Mouse (Mus musculus) embryonic facial prominence, embryonic 11.5 days (tissue): ENCODE measurements around the gene Slc1a5. TPM values are rescaled to one million over a fixed set of nuclear protein-coding genes. Genes with fewer than 3 reads are reported as not detected.

Experiments
- ATAC-seq: fragments of 200-750 bp; cut with Nextera tagmentation; replicated peaks from 2 replicates; pipeline ENCODE4 v1.8.0; 2017; ENCODE audit warnings: low read depth; ENCODE audit not compliant: insufficient number of reproducible peaks, low FRiP score, low TSS enrichment
- DNase-seq: peaks from one replicate; pipeline ENCODE4 v3.0.0-alpha.2; 2015; ENCODE audit warnings: low spot score
- H3K27ac ChIP-seq: fragments of 300-500 bp; sonication (generic); replicated peaks from 2 replicates; pipeline ENCODE4 v1.5.1; 2014; ENCODE audit warnings: mild to moderate bottlenecking, low read depth, low read length, control low read depth
- H3K27me3 ChIP-seq: fragments of 300-500 bp; sonication (generic); 2 replicates; pipeline ENCODE4 v1.6.1; 2014; ENCODE audit warnings: mild to moderate bottlenecking, low read length, moderate library complexity, mixed read lengths; ENCODE audit not compliant: control insufficient read depth, insufficient read depth
- H3K36me3 ChIP-seq: fragments of 300-500 bp; sonication (generic); replicated peaks from 2 replicates; pipeline ENCODE4 v1.6.1; 2014; ENCODE audit warnings: low read depth, mild to moderate bottlenecking, low read length, moderate library complexity, mixed read lengths; ENCODE audit not compliant: control insufficient read depth, insufficient read depth
- H3K4me1 ChIP-seq: fragments of 300-500 bp; sonication (generic); 2 replicates; pipeline ENCODE4 v1.6.1; 2014; ENCODE audit warnings: low read length, mixed read lengths; ENCODE audit not compliant: control insufficient read depth, insufficient read depth
- H3K4me2 ChIP-seq: fragments of 300-500 bp; sonication (generic); 2 replicates; pipeline ENCODE4 v1.6.1; 2014; ENCODE audit warnings: low read depth, mild to moderate bottlenecking, control low read depth, low read length, moderate library complexity
- H3K4me3 ChIP-seq: fragments of 300-500 bp; sonication (generic); 2 replicates; pipeline ENCODE4 v1.5.1; 2014; ENCODE audit warnings: low read depth, low read length, control low read depth
- H3K9ac ChIP-seq: fragments of 300-500 bp; sonication (generic); replicated peaks from 2 replicates; pipeline ENCODE4 v1.6.1; 2014; ENCODE audit warnings: mild to moderate bottlenecking, control low read depth, low read length
- H3K9me3 ChIP-seq: fragments of 300-500 bp; sonication (generic); replicated peaks from 2 replicates; pipeline ENCODE4 v1.6.1; 2016; ENCODE audit warnings: mild to moderate bottlenecking, low read length, inconsistent platforms, mixed read lengths; ENCODE audit not compliant: control insufficient read depth
- WGBS: fragments of 180-500 bp; shearing (Covaris S2); extraction: QIAGEN DNeasy Blood & Tissue Kit; methylation state at CpG from one replicate; pipeline ENCODE4 v1.1.7; 2014; 5-methylcytosine and 5-hydroxymethylcytosine counted together
- polyA plus RNA-seq: library from polyadenylated mRNA; unstranded; fragments of >200 nt; fragmentation: Nextera tagmentation; extraction: Ambion mirVana; gene quantifications from 2 replicates; pipeline ENCODE4 v1.2.1, GENCODE M21; 2014

Gene Slc1a5
- polyA plus RNA-seq, 1 experiment from 2014 or later: 19.6 TPM

GRCm38 (mm10) chr7:16815351-16815941 lies 34.3 kb downstream of the Slc1a5 start, which contains the start of gene Strn4:
Strn4 (plus strand) TSS chr7:16815889.
- Histone ChIP-seq H3K9me3 (no peaks in the 10 kb centered on the region), H3K9ac (peak within 1 kb of the TSS; percentile 99), H3K4me1 (peaks cover 11% of the 10 kb centered on the region), H3K27ac (peak within 1 kb of the TSS; percentile 99), H3K4me2 (peak within 1 kb of the TSS; percentile 92), H3K27me3 (peaks cover 15% of the 10 kb centered on the region; the same call in 1 of the 2 replicates), H3K4me3 (peak within 1 kb of the TSS; percentile 97), H3K36me3 (no peaks in the 10 kb centered on the region)
- ATAC-seq (peak; percentile 43), DNase-seq (peak; percentile 91)
- WGBS: 0% methylated on average over 1 of the region's 1 CpGs

GRCm38 (mm10) chr7:16816078-16816474 lies 34.9 kb downstream of the Slc1a5 start:
- no peaks in the 10 kb centered on the region for H3K9me3 ChIP-seq
- H3K27ac ChIP-seq: peak overlapping the region; percentile 99
- no peaks in the 10 kb centered on the region for H3K36me3 ChIP-seq
- DNase-seq: peak; percentile 94
- H3K4me1 ChIP-seq: peaks cover 14% of the 10 kb centered on the region
- peak overlapping the region; percentile 99 for H3K9ac ChIP-seq
- H3K4me3 ChIP-seq: peak overlapping the region; percentile 97
- peaks cover 9% of the 10 kb centered on the region; the same call in 1 of the 2 replicates for H3K27me3 ChIP-seq
- ATAC-seq: peak; percentile 30
- H3K4me2 ChIP-seq: peak overlapping the region; percentile 92
- under 1% methylated on average over 51 of the region's 55 CpGs for WGBS

- Histone ChIP-seq H3K9me3 (no peaks in the 10 kb centered on the region), H3K4me3 (peak within 1 kb of the TSS; percentile 97), H3K4me2 (peak within 1 kb of the TSS; percentile 92), H3K36me3 (no peaks in the 10 kb centered on the region), H3K4me1 (peaks cover 14% of the 10 kb centered on the region), H3K27ac (peak within 1 kb of the TSS; percentile 99), H3K27me3 (peaks cover 7% of the 10 kb centered on the region; the same call in 1 of the 2 replicates), H3K9ac (peak within 1 kb of the TSS; percentile 99)
- ATAC-seq (peak; percentile 36), DNase-seq (peak; percentile 64)
- WGBS: under 1% methylated on average over 46 of the region's 64 CpGs
Observed at GRCm38 (mm10) chr7:16816475-16817122, 35.5 kb downstream of the Slc1a5 start, which contains the start of gene Fkrp. Fkrp (minus strand) TSS chr7:16816732.

- no peak overlapping the region for H3K27ac ChIP-seq
- ATAC-seq (no peak), DNase-seq (no peak)
- H3K4me2 ChIP-seq: peak overlapping the region; percentile 92
- peak overlapping the region; percentile 97 for H3K4me3 ChIP-seq
- H3K4me1 ChIP-seq: peaks cover 12% of the 10 kb centered on the region
- H3K36me3 ChIP-seq: no peaks in the 10 kb centered on the region
- H3K27me3 ChIP-seq: no peaks in the 10 kb centered on the region
- H3K9me3 ChIP-seq: no peaks in the 10 kb centered on the region
- H3K9ac ChIP-seq: peak overlapping the region; percentile 99
- WGBS: 40% methylated on average over 3 of the region's 3 CpGs
Observed at GRCm38 (mm10) chr7:16817693-16818092, 36.6 kb downstream of the Slc1a5 start.

- Histone ChIP-seq H3K4me3 (no peak overlapping the region), H3K27me3 (no peaks in the 10 kb centered on the region), H3K9me3 (no peaks in the 10 kb centered on the region), H3K36me3 (0 out of 2 replicates have a peak, but pooled peaks cover 2% of the 10 kb centered on the region), H3K9ac (no peak overlapping the region), H3K4me2 (no peak overlapping the region), H3K27ac (no peak overlapping the region), H3K4me1 (peaks cover 12% of the 10 kb centered on the region)
- ATAC-seq: no peak
- DNase-seq: no peak
- WGBS: 81% methylated on average over 5 of the region's 5 CpGs
Observed at GRCm38 (mm10) chr7:16819794-16820193, 38.7 kb downstream of the Slc1a5 start.

- H3K4me3 ChIP-seq: no peak overlapping the region
- no peaks in the 10 kb centered on the region for H3K9me3 ChIP-seq
- DNase-seq: no peak
- WGBS: 71% methylated on average over 5 of the region's 5 CpGs
- no peak overlapping the region for H3K27ac ChIP-seq
- H3K4me1 ChIP-seq: peaks cover 12% of the 10 kb centered on the region
- no peaks in the 10 kb centered on the region for H3K27me3 ChIP-seq
- ATAC-seq: no peak
- H3K36me3 ChIP-seq: 0 out of 2 replicates have a peak, but pooled peaks cover 2% of the 10 kb centered on the region
- H3K9ac ChIP-seq: no peak overlapping the region
- H3K4me2 ChIP-seq: no peak overlapping the region
Observed at GRCm38 (mm10) chr7:16820271-16820763, 39.2 kb downstream of the Slc1a5 start.

GRCm38 (mm10) chr7:16821091-16821490 lies 40.0 kb downstream of the Slc1a5 start:
- Histone ChIP-seq H3K4me1 (peaks cover 12% of the 10 kb centered on the region), H3K27ac (no peak overlapping the region), H3K9ac (no peak overlapping the region; the same call in 1 of the 2 replicates), H3K27me3 (no peaks in the 10 kb centered on the region), H3K4me3 (no peak overlapping the region; the same call in 1 of the 2 replicates), H3K9me3 (no peaks in the 10 kb centered on the region), H3K36me3 (peaks cover 2% of the 10 kb centered on the region; the same call in 1 of the 2 replicates), H3K4me2 (peak overlapping the region; percentile 10; the same call in 1 of the 2 replicates)
- ATAC-seq: no peak
- DNase-seq: no peak
- WGBS: 8% methylated on average over 3 of the region's 3 CpGs
